Mouse (Mus musculus) liver, adult 2 months (tissue): ENCODE data around the gene Vps33a.

ENCODE experiments used
- CTCF ChIP-seq: fragments of 200-500 bp; IDR thresholded peaks from 2 replicates; pipeline ENCODE4 v1.5.1; 2011; ENCODE audit warnings: low read depth, low read length, control low read depth
- POLR2A ChIP-seq: fragments of 200-500 bp; IDR thresholded peaks from 2 replicates; pipeline ENCODE4 v1.6.1; 2011; ENCODE audit warnings: low read length, control low read depth; ENCODE audit not compliant: insufficient read depth; ENCODE audit errors: extremely low read depth

GRCm38 (mm10) chr5:123561128-123561527 lies 11.7 kb downstream of the Vps33a start:
- TF ChIP-seq POLR2A (no peak), CTCF (no peak)
